Mouse (Mus musculus): ENCODE results near the gene Eif2b5.

DNA sequence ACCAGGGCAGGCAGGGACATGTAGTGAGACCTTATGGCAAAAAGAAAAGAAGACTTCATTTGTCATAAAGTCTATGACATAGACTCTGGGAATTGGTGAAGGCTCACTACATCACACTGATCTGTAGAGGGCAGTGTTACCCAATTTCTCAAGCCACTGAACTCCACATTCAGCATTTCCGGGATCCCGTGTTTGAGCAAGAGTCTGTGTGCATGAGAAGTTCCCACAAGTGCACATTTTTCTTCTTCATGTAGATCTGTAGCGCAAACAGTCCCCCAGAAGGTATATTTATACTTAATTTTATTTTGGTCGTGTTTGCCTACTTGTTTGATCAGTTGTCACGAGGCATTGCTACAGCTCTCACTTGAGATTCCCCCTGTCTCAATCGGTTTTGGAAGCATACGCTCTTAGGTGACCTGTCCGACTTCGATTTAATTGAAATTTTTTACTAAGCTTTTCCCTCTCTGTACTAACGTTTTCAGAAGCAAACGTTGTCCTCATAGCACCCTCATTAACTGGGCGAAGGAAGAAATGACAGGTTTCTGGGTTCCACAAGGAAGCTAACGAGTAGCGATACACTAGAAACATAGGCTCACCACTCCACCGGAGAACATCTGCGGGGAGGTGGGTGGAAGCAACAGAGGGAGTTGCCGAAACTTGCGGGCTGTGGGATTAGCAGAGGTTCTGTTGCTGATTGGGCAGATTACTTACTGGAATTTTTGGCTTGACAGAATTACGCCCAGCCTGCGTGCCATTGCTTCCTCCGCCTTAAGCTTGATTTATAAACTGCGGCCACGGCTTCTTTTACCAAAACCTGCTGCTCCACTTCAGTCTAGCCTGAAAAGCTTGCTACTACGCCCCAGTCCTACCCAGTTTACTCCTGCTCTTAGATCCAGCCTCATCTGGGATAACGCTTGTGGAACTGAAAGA, 1.7 kb upstream of the Eif2b5 start:
- TF ChIP-seq CTCF (IDR thresholded peaks at IDR 0.05; ENCODE audit: control insufficient read depth, insufficient read depth, low read length) (peak; percentile 35), POLR2A (IDR thresholded peaks at IDR 0.05; ENCODE audit: borderline replicate concordance, control insufficient read depth, low read depth, low read length) (no peak)
